Mouse (Mus musculus) midbrain, embryonic 13.5 days (tissue): ENCODE measurements around the gene Tor1aip2. TPM values are rescaled to one million over a fixed set of nuclear protein-coding genes. Genes with fewer than 3 reads are reported as not detected.

Experiments used
- ATAC-seq: fragments of 200-750 bp; cut with Nextera tagmentation; 2 replicates; pipeline ENCODE4 v1.8.0; 2017; ENCODE audit warnings: mild to moderate bottlenecking, moderate TSS enrichment, moderate library complexity
- H3K27ac ChIP-seq: fragments of 300-500 bp; sonication (generic); 2 replicates; pipeline ENCODE4 v1.5.1; 2015; ENCODE audit warnings: inconsistent platforms, mild to moderate bottlenecking, moderate library complexity
- H3K27me3 ChIP-seq: fragments of 300-500 bp; sonication (generic); 2 replicates; pipeline ENCODE4 v1.6.1; 2015; ENCODE audit warnings: mild to moderate bottlenecking, inconsistent platforms
- H3K36me3 ChIP-seq: fragments of 300-500 bp; sonication (generic); 2 replicates; pipeline ENCODE4 v1.6.1; 2015; ENCODE audit warnings: mild to moderate bottlenecking, inconsistent platforms
- H3K4me1 ChIP-seq: fragments of 300-500 bp; sonication (generic); replicated peaks from 2 replicates; pipeline ENCODE4 v1.6.1; 2015; ENCODE audit warnings: inconsistent platforms
- H3K4me2 ChIP-seq: fragments of 300-500 bp; sonication (generic); replicated peaks from 2 replicates; pipeline ENCODE4 v1.6.1; 2015; ENCODE audit warnings: moderate library complexity, mild to moderate bottlenecking, inconsistent platforms
- H3K4me3 ChIP-seq: fragments of 300-500 bp; sonication (generic); replicated peaks from 2 replicates; pipeline ENCODE4 v1.5.1; 2015; ENCODE audit warnings: mild to moderate bottlenecking, inconsistent platforms
- H3K9ac ChIP-seq: fragments of 300-500 bp; sonication (generic); replicated peaks from 2 replicates; pipeline ENCODE4 v1.6.1; 2015; ENCODE audit warnings: mild to moderate bottlenecking, inconsistent platforms
- H3K9me3 ChIP-seq: fragments of 300-500 bp; sonication (generic); 2 replicates; pipeline ENCODE4 v1.6.1; 2016; ENCODE audit warnings: mild to moderate bottlenecking, inconsistent platforms
- WGBS: fragments of 180-500 bp; shearing (Covaris S2); methylation state at CpG from one replicate; pipeline ENCODE4 v1.1.7; 2015; 5-methylcytosine and 5-hydroxymethylcytosine counted together
- polyA plus RNA-seq: library from polyadenylated mRNA; unstranded; fragments of >200 nt; fragmentation: Nextera tagmentation; extraction: Ambion mirVana; gene quantifications from 2 replicates; pipeline ENCODE4 v1.2.1, GENCODE M21; 2015

Tor1aip2 gene
- polyA plus RNA-seq, 1 experiment from 2014 or later, result 73.3 TPM

GRCm38 (mm10) chr1:156043027-156043426 lies 7.8 kb downstream of the Tor1aip2 start:
- Histone ChIP-seq H3K4me3 (no peak overlapping the region), H3K36me3 (peaks cover 19% of the 10 kb centered on the region), H3K4me2 (no peak overlapping the region), H3K4me1 (peaks cover 30% of the 10 kb centered on the region), H3K9me3 (no peaks in the 10 kb centered on the region), H3K27ac (no peak overlapping the region), H3K9ac (no peak overlapping the region), H3K27me3 (no peaks in the 10 kb centered on the region)
- WGBS, result 19% methylated on average over 4 of the region's 4 CpGs
- ATAC-seq, result no peak

GRCm38 (mm10) chr1:156044211-156044611 lies 9.0 kb downstream of the Tor1aip2 start:
- Histone ChIP-seq H3K27ac (no peak overlapping the region), H3K9me3 (no peaks in the 10 kb centered on the region), H3K9ac (no peak overlapping the region)

GRCm38 (mm10) chr1:156046688-156047087 lies 11.5 kb downstream of the Tor1aip2 start:
- Histone ChIP-seq H3K27me3 (no peaks in the 10 kb centered on the region), H3K36me3 (peaks cover 46% of the 10 kb centered on the region), H3K27ac (no peak overlapping the region), H3K9me3 (no peaks in the 10 kb centered on the region), H3K4me1 (peaks cover 22% of the 10 kb centered on the region), H3K9ac (no peak overlapping the region), H3K4me2 (no peak overlapping the region), H3K4me3 (no peak overlapping the region)
- no peak for ATAC-seq
- WGBS, result 85% methylated on average over 3 of the region's 3 CpGs

More at GRCm38 (mm10) chr1:156044211-156044611, 9.0 kb downstream of the Tor1aip2 start:
- WGBS, result 94% methylated on average over 5 of the region's 5 CpGs
- no peak overlapping the region for H3K4me2 ChIP-seq
- no peak for ATAC-seq
- H3K4me3 ChIP-seq, result no peak overlapping the region
- H3K4me1 ChIP-seq, result peaks cover 30% of the 10 kb centered on the region
- peaks cover 26% of the 10 kb centered on the region for H3K36me3 ChIP-seq
- no peaks in the 10 kb centered on the region for H3K27me3 ChIP-seq

GRCm38 (mm10) chr1:156058207-156058606 lies 23.0 kb downstream of the Tor1aip2 start:
- no peaks in the 10 kb centered on the region for H3K27me3 ChIP-seq
- no peak for ATAC-seq
- WGBS, result 87% methylated on average over 2 of the region's 2 CpGs

DNA sequence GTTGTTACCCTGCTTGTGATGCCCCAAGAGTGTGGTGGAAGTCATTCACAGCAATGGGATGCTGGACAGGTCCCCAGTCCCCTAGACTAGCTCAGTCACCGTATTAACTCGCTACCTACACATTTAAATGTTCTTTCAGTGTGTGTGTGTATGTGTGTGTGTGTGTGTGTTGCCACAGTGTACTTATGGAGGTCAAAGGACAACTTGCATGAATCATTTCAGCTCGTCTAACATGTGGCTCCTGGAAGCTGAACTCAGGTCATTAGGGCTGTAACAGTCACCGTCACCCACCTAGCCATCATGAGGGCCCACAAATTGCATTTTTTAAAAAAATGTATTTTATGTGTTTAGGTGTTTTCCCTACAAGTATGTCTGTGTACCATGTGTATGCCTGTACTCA lies 27.0 kb downstream of the Tor1aip2 start:
- peaks cover 44% of the 10 kb centered on the region for H3K36me3 ChIP-seq
- no peak for ATAC-seq

More at GRCm38 (mm10) chr1:156058207-156058606, 23.0 kb downstream of the Tor1aip2 start:
- Histone ChIP-seq H3K4me1 (no peaks in the 10 kb centered on the region), H3K36me3 (peaks cover 25% of the 10 kb centered on the region), H3K4me2 (no peak overlapping the region), H3K27ac (no peak overlapping the region), H3K4me3 (no peak overlapping the region), H3K9ac (no peak overlapping the region), H3K9me3 (no peaks in the 10 kb centered on the region)

GRCm38 (mm10) chr1:156066133-156066532 lies 30.9 kb downstream of the Tor1aip2 start:
- WGBS, result 76% methylated on average over 3 of the region's 3 CpGs
- peaks cover 41% of the 10 kb centered on the region for H3K36me3 ChIP-seq
- no peak for ATAC-seq
- no peaks in the 10 kb centered on the region for H3K27me3 ChIP-seq
- H3K9ac ChIP-seq, result no peak overlapping the region
- H3K9me3 ChIP-seq, result no peaks in the 10 kb centered on the region
- H3K4me3 ChIP-seq, result no peak overlapping the region
- H3K27ac ChIP-seq, result no peak overlapping the region
- H3K4me1 ChIP-seq, result no peaks in the 10 kb centered on the region
- H3K4me2 ChIP-seq, result no peak overlapping the region

More for the DNA sequence above, 27.0 kb downstream of the Tor1aip2 start:
- H3K4me2 ChIP-seq, result no peak overlapping the region
- no peak overlapping the region for H3K27ac ChIP-seq
- WGBS, result 93% methylated on average over 4 of the region's 4 CpGs
- H3K9ac ChIP-seq, result no peak overlapping the region
- no peaks in the 10 kb centered on the region for H3K9me3 ChIP-seq
- no peaks in the 10 kb centered on the region for H3K4me1 ChIP-seq
- no peaks in the 10 kb centered on the region for H3K27me3 ChIP-seq
- no peak overlapping the region for H3K4me3 ChIP-seq

DNA sequence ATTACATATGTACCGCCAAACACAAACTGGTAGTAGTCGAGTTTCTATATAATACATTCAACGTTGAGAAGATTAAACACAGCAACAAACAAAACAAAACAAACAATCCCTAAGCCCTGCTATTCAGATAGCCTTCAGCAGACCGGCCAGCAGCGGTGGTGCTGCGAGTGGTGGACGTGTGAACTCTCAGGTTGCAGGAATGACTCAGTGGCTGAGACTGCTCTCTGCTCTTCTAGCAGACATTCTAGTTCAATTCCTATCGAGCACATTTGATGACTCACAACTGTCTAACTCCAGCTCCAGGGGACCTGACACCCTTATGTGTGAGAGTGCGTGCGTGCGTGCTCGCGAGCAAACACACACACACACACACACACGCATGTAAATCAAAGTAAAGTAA lies 34.9 kb downstream of the Tor1aip2 start:
- Histone ChIP-seq H3K36me3 (peaks cover 12% of the 10 kb centered on the region), H3K27me3 (no peaks in the 10 kb centered on the region), H3K27ac (no peak overlapping the region), H3K9me3 (no peaks in the 10 kb centered on the region), H3K4me3 (no peak overlapping the region), H3K4me2 (no peak overlapping the region), H3K4me1 (no peaks in the 10 kb centered on the region), H3K9ac (no peak overlapping the region)
- ATAC-seq, result no peak
- WGBS, result 83% methylated on average over 14 of the region's 14 CpGs

DNA sequence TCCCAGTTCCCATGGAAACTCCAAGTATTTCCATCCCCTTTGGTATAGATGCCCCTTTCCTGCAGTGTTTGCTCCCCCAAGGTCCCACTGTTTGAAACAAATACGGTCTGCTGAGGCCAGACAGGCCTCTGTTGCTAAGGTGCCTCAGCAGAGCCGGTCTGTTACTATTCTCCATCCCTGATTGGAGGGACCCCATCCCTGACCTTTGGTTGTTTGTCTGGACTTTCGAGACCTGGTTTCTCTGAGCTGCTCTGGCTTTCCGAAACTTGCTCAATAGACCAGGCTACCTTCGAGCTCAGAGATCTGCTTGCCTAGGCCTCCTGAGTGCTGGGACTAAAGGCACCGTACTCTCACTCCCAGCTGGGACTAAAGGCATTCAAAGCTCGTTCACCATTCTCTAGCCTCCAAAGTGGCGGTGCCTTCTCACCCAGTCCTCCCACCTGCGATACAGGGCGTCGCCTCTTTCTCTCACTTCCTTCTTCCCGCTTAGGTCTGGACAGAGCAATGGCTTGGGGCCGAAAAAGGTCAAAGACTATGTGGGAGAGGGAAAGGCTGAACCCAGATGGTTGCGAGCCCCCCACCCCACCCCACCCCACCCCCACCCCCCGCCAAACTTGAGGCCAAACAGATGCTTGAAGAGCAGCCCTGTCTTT lies 38.1 kb downstream of the Tor1aip2 start:
- Histone ChIP-seq H3K4me3 (no peak overlapping the region), H3K27me3 (no peaks in the 10 kb centered on the region), H3K27ac (no peak overlapping the region), H3K9ac (no peak overlapping the region), H3K4me1 (no peaks in the 10 kb centered on the region), H3K4me2 (no peak overlapping the region), H3K36me3 (0 out of 2 replicates have a peak, but pooled peaks cover 1% of the 10 kb centered on the region), H3K9me3 (no peaks in the 10 kb centered on the region)
- ATAC-seq, result no peak
- whole genome bisulfite sequencing, result 65% methylated on average over 15 of the region's 15 CpGs

- 67% methylated on average over 8 of the region's 8 CpGs for WGBS
- ATAC-seq, result no peak
These were observed 39.4 kb downstream of the Tor1aip2 start for GRCm38 (mm10) chr1:156074575-156074974.

GRCm38 (mm10) chr1:156076474-156076873 lies 41.3 kb downstream of the Tor1aip2 start:
- H3K9ac ChIP-seq, result no peak overlapping the region
- no peaks in the 10 kb centered on the region for H3K4me1 ChIP-seq
- H3K4me3 ChIP-seq, result no peak overlapping the region
- no peak for ATAC-seq
- 61% methylated on average over 4 of the region's 4 CpGs for WGBS
- H3K27me3 ChIP-seq, result no peaks in the 10 kb centered on the region
- H3K27ac ChIP-seq, result no peak overlapping the region
- no peaks in the 10 kb centered on the region for H3K9me3 ChIP-seq
- H3K4me2 ChIP-seq, result no peak overlapping the region
- no peaks in the 10 kb centered on the region for H3K36me3 ChIP-seq

More at GRCm38 (mm10) chr1:156074575-156074974, 39.4 kb downstream of the Tor1aip2 start:
- no peak overlapping the region for H3K9ac ChIP-seq
- no peaks in the 10 kb centered on the region for H3K27me3 ChIP-seq
- H3K27ac ChIP-seq, result no peak overlapping the region
- H3K4me1 ChIP-seq, result no peaks in the 10 kb centered on the region
- H3K4me2 ChIP-seq, result no peak overlapping the region
- no peak overlapping the region for H3K4me3 ChIP-seq
- H3K36me3 ChIP-seq, result no peaks in the 10 kb centered on the region
- H3K9me3 ChIP-seq, result no peaks in the 10 kb centered on the region

DNA sequence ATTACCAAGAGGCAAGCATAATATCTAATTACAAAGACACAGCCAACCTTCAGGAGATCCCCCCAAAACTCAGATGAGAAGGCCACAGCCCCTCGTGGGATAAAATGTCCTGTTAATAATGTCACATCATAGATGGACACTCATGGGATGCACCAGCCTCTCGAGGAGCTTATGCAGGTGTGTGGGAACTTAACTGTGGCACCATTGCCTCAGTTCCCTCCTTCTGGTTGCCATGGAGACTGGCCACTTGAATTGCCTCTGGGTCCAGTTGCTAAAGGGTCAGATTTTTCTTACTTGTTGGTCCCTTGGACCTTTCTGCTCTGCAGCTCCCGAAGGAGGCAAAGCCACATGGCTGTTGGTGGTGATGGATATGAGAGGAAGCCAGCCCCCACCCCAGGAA lies 42.5 kb downstream of the Tor1aip2 start:
- Histone ChIP-seq H3K27me3 (no peaks in the 10 kb centered on the region), H3K27ac (no peak overlapping the region), H3K4me3 (no peak overlapping the region), H3K9ac (no peak overlapping the region), H3K4me2 (no peak overlapping the region), H3K9me3 (no peaks in the 10 kb centered on the region), H3K36me3 (no peaks in the 10 kb centered on the region), H3K4me1 (no peaks in the 10 kb centered on the region)
- ATAC-seq, result no peak
- WGBS, result 67% methylated on average over 3 of the region's 3 CpGs

DNA sequence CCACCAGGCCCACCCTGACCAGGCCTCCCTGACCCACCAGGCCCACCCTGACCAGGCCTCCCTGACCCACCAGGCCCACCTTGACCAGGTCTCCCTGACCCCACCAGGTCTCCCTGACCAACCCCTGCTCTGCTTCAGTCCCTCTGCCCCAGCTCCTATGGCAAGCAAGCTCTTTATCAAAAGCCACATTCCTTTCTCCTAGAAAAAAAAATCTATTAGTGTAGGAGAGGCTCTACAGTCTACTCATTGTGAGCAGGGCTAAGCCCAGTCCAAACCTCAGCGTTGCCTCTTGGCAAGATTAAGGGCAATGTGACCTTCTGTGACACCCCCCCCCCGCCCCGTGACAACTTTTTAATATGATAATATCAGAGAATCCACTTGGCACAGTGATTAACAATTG lies 49.4 kb downstream of the Tor1aip2 start:
- ATAC-seq, result no peak
- no peaks in the 10 kb centered on the region for H3K4me1 ChIP-seq
- H3K27ac ChIP-seq, result no peak overlapping the region
- no peak overlapping the region for H3K4me2 ChIP-seq
- no peak overlapping the region for H3K9ac ChIP-seq
- no peaks in the 10 kb centered on the region for H3K27me3 ChIP-seq
- 65% methylated on average over 3 of the region's 3 CpGs for WGBS
- H3K4me3 ChIP-seq, result no peak overlapping the region
- no peaks in the 10 kb centered on the region for H3K9me3 ChIP-seq
- H3K36me3 ChIP-seq, result no peaks in the 10 kb centered on the region

DNA sequence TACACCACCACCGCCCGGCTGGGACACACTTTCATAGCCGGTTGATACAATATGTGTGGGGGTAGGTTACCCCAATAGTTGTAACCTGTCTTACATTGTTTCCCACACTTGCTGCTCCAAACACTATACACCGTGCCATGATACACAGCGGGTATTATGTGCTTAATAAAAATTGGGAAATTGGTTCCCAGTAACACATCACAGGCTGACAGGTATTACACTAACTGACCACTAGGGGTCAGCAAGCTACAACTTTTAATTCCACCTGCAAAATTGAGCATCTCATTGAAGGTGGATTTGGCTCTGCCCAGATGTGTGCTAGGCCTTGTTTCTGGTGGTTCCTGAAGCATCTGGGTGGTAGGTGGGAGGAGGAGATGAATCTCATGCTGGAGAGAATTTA lies 50.6 kb downstream of the Tor1aip2 start:
- H3K9ac ChIP-seq, result no peak overlapping the region
- H3K36me3 ChIP-seq, result no peaks in the 10 kb centered on the region
- WGBS, result 62% methylated on average over 5 of the region's 5 CpGs
- no peaks in the 10 kb centered on the region for H3K27me3 ChIP-seq
- H3K4me1 ChIP-seq, result peaks cover 10% of the 10 kb centered on the region
- no peak overlapping the region for H3K4me2 ChIP-seq
- ATAC-seq, result peak; percentile 67
- no peak overlapping the region for H3K4me3 ChIP-seq
- no peak overlapping the region for H3K27ac ChIP-seq
- H3K9me3 ChIP-seq, result no peaks in the 10 kb centered on the region
